Mouse (Mus musculus) liver, embryonic 14.5 days (tissue): ENCODE measurements around the gene Rbm28.

ENCODE experiments used
- CTCF ChIP-seq: IDR thresholded peaks from 2 replicates; pipeline ENCODE4 v1.5.1; 2016; ENCODE audit warnings: antibody characterized with exemption, low read depth, control low read depth
- EP300 ChIP-seq: IDR thresholded peaks from 2 replicates; pipeline ENCODE4 v1.6.1; 2016; ENCODE audit warnings: antibody characterized with exemption, low read depth

DNA sequence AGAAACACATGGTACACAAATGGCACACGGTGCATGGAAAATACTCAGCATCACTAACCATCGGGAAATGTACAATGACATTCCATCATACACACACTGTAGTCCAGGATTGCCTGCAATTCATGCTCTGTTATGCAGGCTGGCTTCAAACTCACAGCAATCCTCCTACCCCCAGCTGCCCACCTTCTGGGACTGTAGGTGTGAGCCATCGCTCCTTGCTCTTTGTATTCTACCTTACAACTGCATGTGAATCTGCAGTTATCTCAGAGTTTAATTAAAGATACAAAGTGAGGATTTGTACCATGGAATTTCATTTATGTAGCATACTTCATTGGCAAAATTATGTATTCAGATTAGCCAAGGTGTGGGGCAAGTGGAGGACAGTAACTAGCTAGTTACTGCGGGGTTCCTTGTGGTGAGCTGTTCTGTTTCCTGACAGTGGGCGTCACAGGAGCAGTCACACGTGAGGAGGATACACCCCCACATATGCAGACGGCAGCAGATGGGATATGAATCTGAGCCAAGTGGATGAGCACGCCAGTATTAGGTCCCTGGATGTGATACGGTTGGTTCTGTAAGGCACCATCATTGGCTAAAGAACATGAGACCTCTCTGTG is 63.5 kb downstream of the Rbm28 start:
- TF ChIP-seq CTCF = no peak
- TF ChIP-seq EP300 = no peak
